Mouse (Mus musculus): ENCODE measurements at regions not wholly inside any gene's neighbourhood (a gene's known extent, or its start where the extent isn't known, plus 50 kb on each side); places are given as distances from the start of the nearest gene placed in this dataset.
A peak's percentile ranks its signal among the peaks of the same experiment; 100 is the strongest.

DNA sequence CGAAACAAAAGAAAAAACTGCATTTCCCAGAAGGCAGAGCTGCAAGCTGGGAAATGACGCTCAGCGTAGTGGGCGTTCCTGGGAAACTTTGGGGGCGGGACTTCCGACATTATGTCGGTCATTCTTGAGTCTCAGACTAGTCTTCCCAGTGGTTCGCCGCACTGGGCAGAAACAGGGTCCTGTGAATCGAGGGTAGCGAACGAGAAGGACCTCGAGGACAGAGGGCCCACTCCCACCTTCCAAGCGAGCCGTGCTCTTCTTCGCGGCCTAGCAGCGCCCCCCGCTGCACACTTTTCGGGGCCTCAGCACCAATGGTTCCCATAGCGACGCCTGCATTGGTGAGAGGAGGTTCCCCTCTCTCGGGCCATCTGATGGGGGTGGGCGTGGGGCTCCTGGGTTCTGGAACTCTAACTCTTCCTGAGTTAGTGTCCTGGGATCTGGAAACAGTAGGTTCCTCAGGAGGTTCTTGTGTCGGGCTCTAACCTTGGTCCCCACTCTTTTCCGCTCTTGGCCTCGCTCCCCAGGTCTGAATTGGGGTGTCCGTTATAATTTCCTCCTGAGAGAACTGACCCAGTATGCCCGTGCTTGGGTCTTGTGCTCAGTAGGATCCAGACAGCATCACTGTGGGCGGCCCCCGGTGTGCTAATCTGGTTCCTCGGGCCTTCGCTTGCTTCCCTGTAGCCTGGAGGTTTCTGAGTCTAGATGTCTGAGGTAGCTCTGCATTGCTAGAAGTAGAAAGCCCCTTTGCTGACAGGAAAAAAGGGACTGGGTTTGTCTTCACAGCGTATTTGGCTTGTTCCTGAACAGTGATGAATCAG, 52.8 kb upstream of the Gramd1a start:
- ATAC-seq (ENCODE audit: insufficient number of reproducible peaks, insufficient read depth, low FRiP score, low TSS enrichment, low read depth) = peak; percentile 78
- H3K27me3 ChIP-seq = no peaks in the 10 kb centered on the region
- H3K4me1 ChIP-seq (replicated peaks) = no peaks in the 10 kb centered on the region
- H3K9ac ChIP-seq (replicated peaks) = peak overlapping the region; percentile 68
- H3K4me2 ChIP-seq = peak overlapping the region; percentile 68
- no peak overlapping the region for H3K27ac ChIP-seq
- peaks cover 18% of the 10 kb centered on the region; the same call in 1 of the 2 replicates for H3K36me3 ChIP-seq
- 35% methylated on average over 34 of the region's 34 CpGs for WGBS
- H3K4me3 ChIP-seq (replicated peaks) = peak overlapping the region; percentile 63
- no peaks in the 10 kb centered on the region; the same call in 1 of the 2 replicates for H3K9me3 ChIP-seq

DNA sequence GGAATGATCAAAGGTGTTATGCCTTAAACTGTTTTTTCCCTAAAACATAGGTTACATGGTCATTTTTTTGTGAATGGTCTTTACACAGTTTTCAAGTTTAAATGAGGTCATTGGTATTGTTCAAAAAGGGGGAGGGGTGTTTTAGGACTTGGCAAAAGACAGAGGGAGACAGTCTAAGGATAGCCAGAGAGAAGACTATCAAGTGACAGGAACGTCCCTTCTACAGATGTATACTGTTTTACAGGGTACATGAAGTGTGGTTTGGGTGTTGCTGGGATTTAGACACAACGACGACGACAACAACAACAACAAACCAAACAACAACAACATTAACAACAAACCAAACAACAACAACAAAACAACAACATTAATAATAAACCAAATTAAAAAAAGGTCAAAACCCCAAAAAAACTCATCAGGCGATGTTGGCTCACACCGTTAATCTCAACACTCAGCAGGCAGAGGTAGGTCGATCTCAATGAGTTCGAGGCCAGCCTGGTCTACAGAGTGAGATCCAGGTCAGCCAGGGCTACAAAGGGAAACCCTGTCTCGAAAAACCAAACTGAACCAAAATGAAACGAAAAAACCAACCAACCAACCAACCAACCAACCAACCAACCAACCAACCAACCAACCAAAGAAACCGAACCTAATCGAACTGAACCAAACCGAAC, 52.0 kb upstream of the Gramd1a start:
- H3K4me2 ChIP-seq = peak overlapping the region; percentile 68
- 69% methylated on average over 13 of the region's 13 CpGs for WGBS
- H3K9me3 ChIP-seq = no peaks in the 10 kb centered on the region; the same call in 1 of the 2 replicates
- peaks cover 16% of the 10 kb centered on the region; the same call in 1 of the 2 replicates for H3K36me3 ChIP-seq
- peak overlapping the region; percentile 63 for H3K4me3 ChIP-seq (replicated peaks)
- ATAC-seq (ENCODE audit: insufficient number of reproducible peaks, insufficient read depth, low FRiP score, low TSS enrichment, low read depth) = peak; percentile 74; the same call in 1 of the 2 replicates
- H3K4me1 ChIP-seq (replicated peaks) = no peaks in the 10 kb centered on the region
- H3K9ac ChIP-seq (replicated peaks) = no peak overlapping the region
- H3K27me3 ChIP-seq = no peaks in the 10 kb centered on the region
- H3K27ac ChIP-seq = no peak overlapping the region
